Mouse (Mus musculus): ENCODE data around the gene Pbld1. TPM values are rescaled to one million over a fixed set of nuclear protein-coding genes. Genes with fewer than 3 reads are reported as not detected.

Gene Pbld1
- polyA plus RNA-seq, 2 experiments, result 3.8 to 5.2 TPM

DNA sequence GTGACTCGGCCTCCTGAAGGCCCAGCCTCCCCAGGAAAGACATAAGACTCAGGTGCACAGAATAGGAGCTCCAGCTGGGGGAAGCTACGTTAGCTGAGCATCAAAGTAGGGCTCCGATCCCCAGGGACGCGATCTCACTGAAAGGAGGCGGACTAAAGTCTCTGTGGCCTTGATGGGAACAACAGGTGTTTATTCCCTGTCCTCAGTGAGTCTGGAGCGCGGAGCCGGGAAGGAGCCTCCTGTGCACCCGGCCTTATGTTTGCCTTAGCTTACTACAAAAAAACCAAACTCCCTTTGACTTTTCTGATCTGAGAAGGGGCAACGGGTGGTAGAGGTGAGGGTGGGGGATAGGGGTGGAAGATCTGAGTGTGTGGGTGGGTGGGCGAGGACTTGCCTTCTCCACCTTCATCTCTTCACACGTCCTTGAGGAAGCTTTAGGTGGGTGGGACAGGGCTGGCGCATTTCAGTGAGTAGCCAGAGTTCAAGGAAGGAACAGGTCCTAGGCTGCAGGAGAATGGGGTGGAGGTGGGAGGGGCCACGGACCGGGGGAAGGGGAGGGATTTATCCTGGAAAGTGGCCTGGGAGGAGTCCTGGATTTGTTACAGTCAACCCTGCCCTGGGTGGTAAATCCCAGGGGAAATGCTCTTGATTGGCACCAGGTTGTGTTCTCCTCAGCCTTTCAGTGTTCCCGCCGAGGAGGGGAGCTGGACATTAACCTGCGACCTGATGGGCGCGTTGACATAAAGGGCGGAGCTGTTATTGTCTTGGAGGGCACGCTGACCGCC, 2.8 kb upstream of the Pbld1 start:
- WGBS (ENCODE audit: insufficient replicate concordance), result 38% methylated on average over 24 of the region's 24 CpGs
- TF ChIP-seq EP300 (IDR thresholded peaks at IDR 0.05; ENCODE audit: low read depth), result no peak
- TF ChIP-seq CTCF (IDR thresholded peaks at IDR 0.05; ENCODE audit: low read depth), result no peak
- ATAC-seq (ENCODE audit: insufficient read depth), result no peak

GRCm38 (mm10) chr10:63060406-63060805, 444 bp downstream of the Pbld1 start:
- WGBS (ENCODE audit: insufficient replicate concordance), result 61% methylated on average over 11 of the region's 11 CpGs
- H3K4me3 ChIP-seq (ENCODE audit: insufficient read depth in 1 of 2, low read depth in 2 of 2, low read length in 2 of 2), result no peak overlapping the region
- no peaks in the 10 kb centered on the region for H3K27me3 ChIP-seq (ENCODE audit: control insufficient read depth, insufficient read depth, low read length)
- no peak overlapping the region for H3K27ac ChIP-seq
- TF ChIP-seq CTCF (IDR thresholded peaks at IDR 0.05; ENCODE audit: low read depth) (no peak), EP300 (IDR thresholded peaks at IDR 0.05; ENCODE audit: low read depth) (no peak)
- H3K4me1 ChIP-seq (replicated peaks; ENCODE audit: control insufficient read depth in 2 of 2, insufficient read depth in 2 of 2, low read length in 1 of 2), result 0 out of 4 replicates have a peak, but pooled peaks cover 0 to 2% of the 10 kb centered on the region in 2 experiments
- H3K4me2 ChIP-seq (ENCODE audit: low read depth), result no peak overlapping the region
- H3K9me3 ChIP-seq (ENCODE audit: control insufficient read depth, low read length), result no peaks in the 10 kb centered on the region
- no peak overlapping the region for H3K9ac ChIP-seq (replicated peaks)
- ATAC-seq (ENCODE audit: insufficient read depth) (peak; percentile 21; the same call in 1 of the 2 replicates), DNase-seq (ENCODE audit: low read depth in 3 of 3, low spot score in 3 of 3) (peak in 1 of 3 experiments; percentile 11)
- H3K36me3 ChIP-seq (replicated peaks; ENCODE audit: control insufficient read depth, insufficient read depth, low read depth), result no peaks in the 10 kb centered on the region

More for the DNA sequence above, 2.8 kb upstream of the Pbld1 start:
- no peak overlapping the region for H3K9ac ChIP-seq (replicated peaks)
- H3K4me2 ChIP-seq (ENCODE audit: low read depth), result no peak overlapping the region
- no peak overlapping the region for H3K4me3 ChIP-seq (ENCODE audit: insufficient read depth in 1 of 2, low read depth in 2 of 2, low read length in 2 of 2)
- DNase-seq (ENCODE audit: low read depth in 3 of 3, low spot score in 3 of 3), result no peak
- no peaks in the 10 kb centered on the region for H3K27me3 ChIP-seq (ENCODE audit: control insufficient read depth, insufficient read depth, low read length)
- no peaks in the 10 kb centered on the region for H3K36me3 ChIP-seq (replicated peaks; ENCODE audit: control insufficient read depth, insufficient read depth, low read depth)
- H3K9me3 ChIP-seq (ENCODE audit: control insufficient read depth, low read length), result no peaks in the 10 kb centered on the region
- 0 out of 4 replicates have a peak, but pooled peaks cover 0 to 2% of the 10 kb centered on the region in 2 experiments for H3K4me1 ChIP-seq (replicated peaks; ENCODE audit: control insufficient read depth in 2 of 2, insufficient read depth in 2 of 2, low read length in 1 of 2)
- no peak overlapping the region for H3K27ac ChIP-seq

- DNase-seq (ENCODE audit: low read depth in 3 of 3, low spot score in 3 of 3), result no peak
- no peaks in the 10 kb centered on the region for H3K9me3 ChIP-seq (ENCODE audit: control insufficient read depth, low read length)
- no peak overlapping the region; a peak in 1 of 4 replicates for H3K4me3 ChIP-seq (ENCODE audit: insufficient read depth in 1 of 2, low read depth in 2 of 2, low read length in 2 of 2)
- 0 out of 4 replicates have a peak, but pooled peaks cover 0 to 2% of the 10 kb centered on the region in 2 experiments for H3K4me1 ChIP-seq (replicated peaks; ENCODE audit: control insufficient read depth in 2 of 2, insufficient read depth in 2 of 2, low read length in 1 of 2)
- no peaks in the 10 kb centered on the region for H3K36me3 ChIP-seq (replicated peaks; ENCODE audit: control insufficient read depth, insufficient read depth, low read depth)
- no peaks in the 10 kb centered on the region for H3K27me3 ChIP-seq (ENCODE audit: control insufficient read depth, insufficient read depth, low read length)
- ATAC-seq (ENCODE audit: insufficient read depth), result no peak
- TF ChIP-seq EP300 (IDR thresholded peaks at IDR 0.05; ENCODE audit: low read depth) (no peak), CTCF (IDR thresholded peaks at IDR 0.05; ENCODE audit: low read depth) (no peak)
- no peak overlapping the region; the same call in 1 of the 2 replicates for H3K4me2 ChIP-seq (ENCODE audit: low read depth)
- H3K9ac ChIP-seq (replicated peaks), result no peak overlapping the region
- H3K27ac ChIP-seq, result no peak overlapping the region
- WGBS (ENCODE audit: insufficient replicate concordance), result 62% methylated on average over 12 of the region's 12 CpGs
Measured at GRCm38 (mm10) chr10:63061266-63061665, 1.3 kb downstream of the Pbld1 start.

DNA sequence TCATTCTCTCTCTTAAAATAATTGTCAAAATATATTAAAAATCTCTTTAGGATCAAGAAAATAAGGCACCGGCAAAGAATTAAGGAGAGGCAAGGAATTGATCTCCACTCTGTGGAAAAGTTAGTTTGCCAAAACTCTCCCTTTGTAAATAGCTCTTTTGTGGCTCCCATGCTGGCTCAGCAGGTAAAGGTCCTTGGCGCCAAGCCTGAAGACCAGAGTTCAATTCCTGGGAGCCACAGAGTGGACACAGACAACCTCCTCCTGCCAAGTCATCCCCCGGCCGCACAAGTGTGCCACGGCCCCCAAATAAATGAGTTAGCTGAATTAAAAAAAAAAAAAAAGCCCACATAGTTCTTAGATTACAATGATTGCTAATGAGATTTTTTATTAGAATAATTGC, 2.7 kb downstream of the Pbld1 start:
- ATAC-seq (ENCODE audit: insufficient read depth), result no peak
- Histone ChIP-seq H3K4me2 (ENCODE audit: low read depth) (no peak overlapping the region), H3K27ac (no peak overlapping the region), H3K4me3 (ENCODE audit: insufficient read depth in 1 of 2, low read depth in 2 of 2, low read length in 2 of 2) (no peak overlapping the region), H3K4me1 (replicated peaks; ENCODE audit: control insufficient read depth in 2 of 2, insufficient read depth in 2 of 2, low read length in 1 of 2) (0 out of 4 replicates have a peak, but pooled peaks cover 0 to 2% of the 10 kb centered on the region in 2 experiments), H3K36me3 (replicated peaks; ENCODE audit: control insufficient read depth, insufficient read depth, low read depth) (no peaks in the 10 kb centered on the region), H3K9me3 (ENCODE audit: control insufficient read depth, low read length) (no peaks in the 10 kb centered on the region), H3K27me3 (ENCODE audit: control insufficient read depth, insufficient read depth, low read length) (no peaks in the 10 kb centered on the region), H3K9ac (replicated peaks) (no peak overlapping the region)
- whole genome bisulfite sequencing (ENCODE audit: insufficient replicate concordance), result 74% methylated on average over 5 of the region's 5 CpGs
- TF ChIP-seq EP300 (IDR thresholded peaks at IDR 0.05; ENCODE audit: low read depth), result no peak
- TF ChIP-seq CTCF (IDR thresholded peaks at IDR 0.05; ENCODE audit: low read depth), result no peak
- no peak for DNase-seq (ENCODE audit: low read depth in 3 of 3, low spot score in 3 of 3)

DNA sequence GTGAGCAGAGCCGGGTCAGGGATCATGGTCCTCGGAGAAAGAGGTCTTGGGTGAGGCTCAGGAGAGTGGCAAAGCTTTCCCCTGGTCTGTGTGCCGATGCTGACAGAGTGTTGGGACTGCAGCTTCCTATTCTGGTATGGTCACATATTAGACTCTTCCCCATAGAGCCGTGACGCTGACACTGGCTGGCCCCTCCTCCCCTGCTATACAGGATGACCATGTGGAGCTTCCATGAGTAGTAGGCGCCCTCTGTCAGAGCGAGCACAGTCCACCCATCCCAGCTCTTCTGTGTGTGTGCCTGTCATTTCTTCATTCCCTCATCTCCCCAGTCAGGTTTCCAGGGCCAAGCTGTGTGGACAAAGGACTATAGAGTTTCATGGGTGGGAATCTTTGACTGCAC, 3.4 kb downstream of the Pbld1 start:
- Histone ChIP-seq H3K36me3 (replicated peaks; ENCODE audit: control insufficient read depth, insufficient read depth, low read depth) (no peaks in the 10 kb centered on the region), H3K4me3 (ENCODE audit: insufficient read depth in 1 of 2, low read depth in 2 of 2, low read length in 2 of 2) (no peak overlapping the region), H3K4me2 (ENCODE audit: low read depth) (no peak overlapping the region), H3K9me3 (ENCODE audit: control insufficient read depth, low read length) (no peaks in the 10 kb centered on the region), H3K4me1 (replicated peaks; ENCODE audit: control insufficient read depth in 2 of 2, insufficient read depth in 2 of 2, low read length in 1 of 2) (0 out of 4 replicates have a peak, but pooled peaks cover 0 to 2% of the 10 kb centered on the region in 2 experiments), H3K27ac (no peak overlapping the region), H3K27me3 (ENCODE audit: control insufficient read depth, insufficient read depth, low read length) (no peaks in the 10 kb centered on the region), H3K9ac (replicated peaks) (no peak overlapping the region)
- ATAC-seq (ENCODE audit: insufficient read depth) (no peak), DNase-seq (ENCODE audit: low read depth in 3 of 3, low spot score in 3 of 3) (no peak)
- no peak for TF ChIP-seq CTCF (IDR thresholded peaks at IDR 0.05; ENCODE audit: low read depth)
- TF ChIP-seq EP300 (IDR thresholded peaks at IDR 0.05; ENCODE audit: low read depth), result no peak
- WGBS (ENCODE audit: insufficient replicate concordance), result 60% methylated on average over 7 of the region's 7 CpGs

All from liver, embryonic 14.5 days (tissue).